In the genomic region with DNA sequence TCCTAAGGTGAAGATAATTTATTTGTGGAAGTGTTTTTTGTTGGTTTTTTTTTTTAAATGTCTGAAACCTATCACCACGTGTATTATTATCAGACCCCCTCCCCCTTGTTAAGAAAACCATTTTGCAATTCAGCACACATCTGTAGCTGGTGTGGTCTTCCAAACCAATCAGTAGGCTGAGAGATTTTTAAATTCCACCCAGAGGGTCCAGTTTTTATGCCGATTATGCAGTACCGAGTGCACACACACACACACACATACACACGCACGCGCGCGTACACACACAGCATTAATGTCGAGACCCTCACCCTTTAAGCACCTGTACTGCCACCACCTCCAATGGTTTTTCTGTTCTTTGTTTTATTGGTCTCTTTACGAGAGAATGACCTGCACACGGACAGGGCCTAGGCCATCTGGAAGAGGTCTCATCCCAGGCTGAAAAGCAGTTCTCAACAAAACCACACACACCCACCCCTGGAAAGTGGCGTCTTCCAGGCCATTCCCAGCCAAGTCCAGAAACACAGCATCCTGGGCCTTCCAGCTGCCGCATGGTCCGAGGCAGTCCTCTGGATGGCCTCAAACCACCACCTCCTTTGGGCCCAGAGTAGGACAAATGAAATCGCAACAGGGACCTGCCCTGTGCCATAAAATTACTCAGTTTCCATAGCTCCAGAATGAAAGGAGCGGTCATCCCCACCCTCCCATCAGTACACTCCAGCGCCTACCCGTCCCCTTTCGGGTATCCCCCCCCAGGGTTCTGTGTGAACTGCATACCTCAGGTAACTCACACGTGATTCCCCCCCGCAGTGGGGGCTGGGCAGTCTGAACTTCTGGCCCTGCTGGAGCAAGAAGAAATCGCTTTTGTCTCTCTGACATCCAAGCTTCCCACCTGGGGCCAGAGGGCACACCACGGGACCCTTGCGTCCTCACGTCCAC, we compare ENCODE assay signal across 9 mouse cellular contexts. TPM values are rescaled to one million over a fixed set of nuclear protein-coding genes. Genes with fewer than 3 reads are reported as not detected.
DNase-seq lines count a peak whose midpoint lies in the region; ATAC-seq and TF ChIP-seq lines count a peak whose summit lies in the region.
"Had no signal": no experiment of that assay in that cellular context is flagged by ENCODE, and none has a peak within 500 bp of the region (broad histone marks: within the 10 kb centered on the region; RNA-seq: fewer than 3 reads in every experiment).

No protein-coding gene starts in this region.

- peak; percentile 49 for DNase-seq in cerebellum, adult 11 months
- DNase-seq in adrenal gland, postnatal 10 days, result peak; percentile 45
- DNase-seq in hindbrain, embryonic 14.5 days (ENCODE audit: low spot score), result peak; percentile 65
- DNase-seq in liver, embryonic 11.5 days (ENCODE audit: low spot score), result peak; percentile 49
- DNase-seq in neural tube, embryonic 10.5 days (ENCODE audit: extremely low spot score, low spot score), result peak; percentile 72
- DNase-seq in spleen, adult 12 weeks (ENCODE audit: low spot score), result no peak

- H3K4me3 ChIP-seq in embryonic fibroblast, embryonic 13.5 days (ENCODE audit: insufficient read depth, low read length), result peak overlapping the region; percentile 87
- H3K4me3 ChIP-seq in hindbrain, embryonic 14.5 days (replicated peaks; ENCODE audit: low read length), result peak overlapping the region; percentile 92
- peak overlapping the region; percentile 73 for H3K4me3 ChIP-seq in liver, embryonic 11.5 days (ENCODE audit: low read depth, low read length)

- H3K4me1 ChIP-seq in embryonic fibroblast, embryonic 13.5 days (ENCODE audit: control insufficient read depth, insufficient read depth, low read length), result no peaks in the 10 kb centered on the region
- peaks cover 17% of the 10 kb centered on the region for H3K4me1 ChIP-seq in hindbrain, embryonic 14.5 days (replicated peaks; ENCODE audit: control insufficient read depth, insufficient read depth, low read length)
- no peaks in the 10 kb centered on the region; the same call in 1 of the 2 replicates for H3K4me1 ChIP-seq in liver, embryonic 11.5 days (replicated peaks; ENCODE audit: control insufficient read depth, insufficient read depth, low read length)

- peaks cover 13% of the 10 kb centered on the region for H3K36me3 ChIP-seq in hindbrain, embryonic 14.5 days (replicated peaks; ENCODE audit: control insufficient read depth, insufficient read depth)
- H3K36me3 ChIP-seq in liver, embryonic 11.5 days (ENCODE audit: control insufficient read depth, insufficient read depth, low read length), result no peaks in the 10 kb centered on the region
- H3K36me3 ChIP-seq: G1E had no signal

- H3K9ac ChIP-seq in hindbrain, embryonic 14.5 days, result peak overlapping the region; percentile 99
- H3K9ac ChIP-seq in liver, embryonic 11.5 days (ENCODE audit: low read depth, low read length), result no peak overlapping the region

- peak overlapping the region; percentile 66 for H3K27ac ChIP-seq in embryonic fibroblast, embryonic 13.5 days (ENCODE audit: insufficient read depth, low read length)
- H3K27ac ChIP-seq in hindbrain, embryonic 14.5 days, result peak overlapping the region; percentile 98
- no peak overlapping the region for H3K27ac ChIP-seq in liver, embryonic 11.5 days (ENCODE audit: low read depth, low read length)

- H3K4me2 ChIP-seq in hindbrain, embryonic 14.5 days (replicated peaks), result peak overlapping the region; percentile 76
- H3K4me2 ChIP-seq in liver, embryonic 11.5 days, result peak overlapping the region; percentile 97

- peak; percentile 16; the same call in 1 of the 2 replicates for TF ChIP-seq POLR2A in embryonic fibroblast, embryonic 13.5 days (IDR thresholded peaks at IDR 0.05; ENCODE audit: low read depth, low read length)

- 1% methylated on average over 25 of the region's 25 CpGs for WGBS in hindbrain, embryonic 14.5 days
- 26% methylated on average over 25 of the region's 25 CpGs for WGBS in liver, embryonic 11.5 days

- no peak for ATAC-seq in cerebellum, adult (ENCODE audit: insufficient number of reproducible peaks, low FRiP score, low TSS enrichment)
- ATAC-seq in hindbrain, embryonic 14.5 days (ENCODE audit: low FRiP score), result peak; percentile 25
- ATAC-seq in liver, embryonic 11.5 days (replicated peaks; ENCODE audit: low FRiP score), result no peak

- no peak for TF ChIP-seq CTCF in embryonic fibroblast, embryonic 13.5 days (IDR thresholded peaks at IDR 0.05; ENCODE audit: borderline replicate concordance, insufficient read depth, low read length)

- no peaks in the 10 kb centered on the region for H3K9me3 ChIP-seq in hindbrain, embryonic 14.5 days (ENCODE audit: control insufficient read depth, low read length)
- H3K9me3 ChIP-seq in liver, embryonic 11.5 days (ENCODE audit: control insufficient read depth, low read length), result no peaks in the 10 kb centered on the region

- H3K27me3 ChIP-seq in hindbrain, embryonic 14.5 days (ENCODE audit: control insufficient read depth, insufficient read depth, low read length), result no peaks in the 10 kb centered on the region
- peaks cover 31% of the 10 kb centered on the region for H3K27me3 ChIP-seq in liver, embryonic 11.5 days (replicated peaks; ENCODE audit: control insufficient read depth, insufficient read depth, low read length)

RNA-seq across cellular contexts. Expression of a gene that starts 1.9 kb away (rescaled TPM):
- total RNA-seq in adrenal gland, postnatal 10 days (2021), result 10 to 100 TPM; 12.5 to 14.9 TPM
- 36.4 and 60.3 TPM in 2 replicates for polyA plus RNA-seq in embryonic fibroblast, embryonic 13.5 days (2011; ENCODE audit: insufficient read length, low read depth, missing spikeins)
- polyA plus RNA-seq in hindbrain, embryonic 14.5 days (2014; fragmentation: Nextera tagmentation; extraction: Ambion mirVana), result 23.0 and 26.2 TPM in 2 replicates
- 1.7 and 1.9 TPM in 2 replicates for polyA plus RNA-seq in liver, embryonic 11.5 days (2014; fragmentation: Nextera tagmentation; extraction: Ambion mirVana)
- polyA plus RNA-seq: G1E had no signal
